Mouse (Mus musculus): Measurements from ENCODE around the gene D430041D05Rik. TPM values are rescaled to one million over a fixed set of nuclear protein-coding genes. Genes with fewer than 3 reads are reported as not detected.

The D430041D05Rik gene
- 0.02 TPM in 1 of 2 replicates, not detected in the other for polyA plus RNA-seq (2012; ENCODE audit: low replicate concordance)

DNA sequence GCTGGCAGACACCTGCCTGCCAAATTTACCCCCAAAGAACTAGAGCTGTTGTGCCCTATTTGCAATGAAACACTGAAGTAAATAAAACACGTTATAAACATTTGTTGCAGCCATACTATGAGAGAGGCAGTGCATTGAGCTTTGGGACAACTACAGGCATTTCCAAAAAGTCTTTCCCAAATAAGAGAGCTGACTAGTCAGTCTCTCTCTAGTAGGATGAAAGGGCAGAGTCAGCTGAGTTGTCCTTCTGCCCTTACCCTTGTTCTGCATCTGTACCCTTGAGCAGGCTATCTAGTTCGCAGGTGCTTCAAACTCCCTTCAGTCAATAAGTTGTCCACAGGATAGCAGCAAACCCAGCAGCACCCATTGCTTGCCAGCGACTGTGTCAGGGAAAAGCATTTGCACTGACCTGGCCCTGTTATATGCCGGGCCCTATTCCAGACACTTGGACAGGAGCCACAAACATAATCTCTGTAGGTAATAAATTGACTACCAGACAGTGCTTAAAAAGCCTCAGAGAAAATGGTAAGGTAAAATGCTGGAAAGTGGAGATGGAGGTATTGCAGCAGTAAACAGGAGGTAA is at the start of gene D430041D05Rik:
Gene D430041D05Rik (minus strand): TSS at position 51 of the 583 bp plus-strand sequence.

GRCm38 (mm10) chr2:104122505-104123378 is 288.1 kb downstream of the D430041D05Rik start, which contains the start of gene A930018P22Rik:
TSS of gene A930018P22Rik (plus strand) at chr2:104122769.

DNA sequence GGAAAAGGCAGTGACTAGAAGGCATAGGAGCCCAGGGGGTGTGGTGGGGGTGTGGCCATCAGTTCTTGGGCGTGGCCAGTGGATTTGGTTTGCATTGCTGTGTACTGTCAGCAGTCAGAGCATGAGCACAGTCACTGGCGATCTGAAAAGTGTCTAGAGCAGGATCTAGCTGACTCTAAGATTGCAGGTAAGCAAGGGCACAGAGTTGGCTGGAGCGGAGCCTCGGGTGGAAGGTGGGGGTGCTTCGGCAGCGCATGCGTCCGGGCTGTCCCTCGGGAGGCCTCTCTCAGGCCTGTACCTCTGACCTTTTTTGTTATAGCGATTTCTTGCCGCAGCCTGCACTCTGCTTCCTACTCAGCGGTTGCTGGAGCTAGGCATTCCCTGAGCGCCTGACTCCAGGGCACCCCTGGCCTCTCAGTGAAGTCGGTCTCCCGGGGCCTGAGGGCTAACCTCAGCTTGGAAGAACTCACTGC is 315.0 kb downstream of the D430041D05Rik start, which contains the start of gene Cd59a:
Gene Cd59a (plus strand): TSS at position 61 of the 473 bp plus-strand sequence.

Other genes starting within 250 kb of the D430041D05Rik start
- gene Hipk3, start 83.4 kb upstream of the D430041D05Rik start, polyA plus RNA-seq (2012; ENCODE audit: low replicate concordance), result 8.4 and 12.0 TPM in 2 replicates
- gene Cstf3, start 179.5 kb upstream of the D430041D05Rik start, polyA plus RNA-seq (2012; ENCODE audit: low replicate concordance), result 0.88 and 2.2 TPM in 2 replicates

Data from leukemia stem cell, adult 10-12 weeks (primary cell).